In the genomic region with DNA sequence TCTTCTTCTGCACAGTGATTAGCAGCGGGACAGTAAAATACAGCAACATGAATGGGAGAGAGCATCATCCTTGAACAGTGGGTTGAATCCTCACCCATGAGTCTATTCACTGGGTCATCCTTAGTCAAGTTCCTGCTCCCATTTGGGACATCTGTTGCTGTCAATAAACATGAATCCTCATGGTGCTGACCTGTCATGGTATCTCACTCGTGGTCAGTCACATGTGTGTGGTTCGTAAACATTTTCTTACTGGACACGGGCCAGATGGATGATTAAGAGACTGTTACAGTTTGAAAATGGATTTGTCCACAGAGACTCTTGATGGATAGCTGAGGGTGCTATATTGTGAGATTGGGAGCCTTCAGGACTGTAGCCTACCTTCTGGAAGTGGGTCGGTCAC, we compare ENCODE assay signal across 14 mouse cellular contexts.
"Had no signal": no experiment of that assay in that cellular context is flagged by ENCODE, and none has a peak within 500 bp of the region (broad histone marks: within the 10 kb centered on the region; RNA-seq: fewer than 3 reads in every experiment).

No protein-coding gene starts in this region.

- H3K27me3 ChIP-seq: limb, embryonic 12.5 days; midbrain, embryonic 12.5 days had no signal

- H3K4me1 ChIP-seq: limb, embryonic 12.5 days; midbrain, embryonic 12.5 days had no signal

- DNase-seq: kidney, adult 9 months; kidney, postnatal 36 days; layer of hippocampus, adult 9-11 months; layer of hippocampus, postnatal 36 days; right cerebral cortex, adult 18-20 months; right cerebral cortex, postnatal 25 days; thymus, adult 2 months; thymus, postnatal 36 days had no signal

- H3K9ac ChIP-seq: limb, embryonic 12.5 days; midbrain, embryonic 12.5 days had no signal

- H3K9me3 ChIP-seq: limb, embryonic 12.5 days; midbrain, embryonic 12.5 days had no signal

- H3K36me3 ChIP-seq: limb, embryonic 12.5 days; midbrain, embryonic 12.5 days had no signal

- H3K4me3 ChIP-seq: limb, embryonic 12.5 days; midbrain, embryonic 12.5 days had no signal

- H3K4me2 ChIP-seq: limb, embryonic 12.5 days; midbrain, embryonic 12.5 days had no signal

- ATAC-seq: intestine, embryonic 16.5 days; midbrain, embryonic 16.5 days had no signal

- H3K27ac ChIP-seq: kidney, postnatal 0 days; limb, embryonic 12.5 days; midbrain, embryonic 12.5 days; stomach, postnatal 0 days had no signal
